Mouse (Mus musculus): Measurements from ENCODE around the gene Srarp. TPM values are rescaled to one million over a fixed set of nuclear protein-coding genes. Genes with fewer than 3 reads are reported as not detected.

Srarp gene
- polyA plus RNA-seq, 1 experiment from 2014 or later, result not detected

DNA sequence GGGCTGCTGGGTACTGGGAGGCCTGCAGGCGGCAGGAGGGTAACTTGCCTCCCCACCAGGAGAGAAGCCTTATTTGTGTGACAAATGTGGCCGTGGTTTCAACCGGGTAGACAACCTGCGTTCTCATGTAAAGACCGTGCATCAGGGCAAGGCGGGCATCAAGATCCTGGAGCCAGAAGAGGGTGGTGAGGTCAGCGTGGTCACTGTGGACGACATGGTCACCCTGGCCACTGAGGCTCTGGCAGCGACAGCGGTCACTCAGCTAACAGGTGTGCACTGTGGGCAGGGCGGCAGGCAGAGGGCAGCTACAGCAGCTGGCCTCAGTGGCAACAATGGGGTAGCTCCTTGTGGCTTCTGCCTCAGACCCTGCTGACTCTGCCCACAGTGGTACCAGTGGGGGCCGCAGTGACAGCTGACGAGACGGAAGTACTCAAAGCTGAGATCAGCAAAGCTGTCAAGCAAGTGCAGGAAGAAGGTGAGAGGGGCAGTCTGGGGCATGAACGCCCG, 30.4 kb upstream of the Srarp start:
- 89% methylated on average over 16 of the region's 16 CpGs for WGBS
- peaks cover 18% of the 10 kb centered on the region; the same call in 1 of the 2 replicates for H3K4me1 ChIP-seq

DNA sequence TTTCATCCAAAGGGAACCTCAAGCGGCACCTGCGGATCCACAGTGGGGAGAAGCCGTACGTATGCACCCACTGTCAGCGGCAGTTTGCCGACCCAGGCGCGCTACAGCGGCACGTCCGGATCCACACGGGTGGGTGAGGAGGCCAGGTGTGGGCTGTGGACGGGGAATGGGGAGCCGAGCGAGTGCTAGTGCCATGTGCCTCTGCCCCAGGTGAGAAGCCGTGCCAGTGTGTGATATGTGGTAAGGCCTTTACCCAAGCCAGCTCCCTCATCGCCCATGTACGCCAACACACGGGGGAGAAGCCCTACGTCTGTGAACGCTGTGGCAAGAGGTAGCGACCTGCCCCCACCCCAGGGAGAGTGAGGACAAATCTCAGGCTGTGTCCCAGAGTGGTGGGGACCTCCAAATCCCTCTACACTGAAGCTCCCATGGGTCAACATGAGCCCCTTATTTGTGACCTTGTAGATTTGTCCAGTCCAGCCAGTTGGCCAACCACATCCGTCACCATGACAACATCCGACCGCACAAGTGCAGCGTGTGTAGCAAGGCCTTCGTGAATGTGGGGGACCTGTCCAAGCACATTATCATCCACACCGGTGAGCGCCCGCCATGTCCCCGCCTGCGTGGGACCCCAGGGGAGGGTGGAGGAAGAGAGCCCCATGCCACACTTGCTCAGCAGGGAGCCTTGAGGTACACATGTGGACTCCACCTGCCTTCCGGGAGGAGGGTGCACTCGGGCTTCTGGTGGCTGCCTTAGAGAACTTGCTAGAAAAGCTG, 29.8 kb upstream of the Srarp start:
- Histone ChIP-seq H3K36me3 (peaks cover 91% of the 10 kb centered on the region), H3K9me3 (no peaks in the 10 kb centered on the region), H3K27me3 (ENCODE audit: insufficient read depth, poor library complexity, severe bottlenecking) (no peaks in the 10 kb centered on the region), H3K4me3 (no peak overlapping the region), H3K27ac (no peak overlapping the region), H3K4me1 (peaks cover 22% of the 10 kb centered on the region; the same call in 1 of the 2 replicates)
- 93% methylated on average over 34 of the region's 34 CpGs for WGBS
- DNase-seq (ENCODE audit: low spot score), result no peak

More for the DNA sequence above, 30.4 kb upstream of the Srarp start:
- H3K4me3 ChIP-seq, result no peak overlapping the region
- H3K36me3 ChIP-seq, result peaks cover 97% of the 10 kb centered on the region
- H3K9me3 ChIP-seq, result peaks cover 2% of the 10 kb centered on the region
- no peaks in the 10 kb centered on the region for H3K27me3 ChIP-seq (ENCODE audit: insufficient read depth, poor library complexity, severe bottlenecking)
- DNase-seq (ENCODE audit: low spot score), result no peak
- no peak overlapping the region for H3K27ac ChIP-seq

DNA sequence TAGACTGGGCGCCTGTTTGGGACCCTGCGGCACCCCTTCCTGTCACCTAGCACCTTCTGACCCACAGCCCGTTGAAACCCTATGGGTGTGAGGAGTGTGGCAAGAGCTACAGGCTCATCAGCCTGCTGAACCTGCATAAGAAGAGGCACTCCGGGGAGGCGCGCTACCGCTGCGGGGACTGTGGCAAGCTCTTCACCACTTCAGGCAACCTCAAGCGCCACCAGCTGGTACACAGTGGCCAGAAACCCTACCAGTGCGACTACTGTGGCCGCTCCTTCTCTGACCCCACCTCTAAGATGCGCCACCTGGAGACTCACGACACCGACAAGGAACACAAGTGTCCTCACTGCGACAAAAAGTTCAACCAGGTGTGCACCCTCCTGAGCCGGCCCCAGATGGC, 28.8 kb upstream of the Srarp start:
- Histone ChIP-seq H3K27ac (no peak overlapping the region), H3K36me3 (peaks cover 90% of the 10 kb centered on the region), H3K27me3 (ENCODE audit: insufficient read depth, poor library complexity, severe bottlenecking) (no peaks in the 10 kb centered on the region), H3K4me1 (peaks cover 22% of the 10 kb centered on the region; the same call in 1 of the 2 replicates), H3K9me3 (no peaks in the 10 kb centered on the region), H3K4me3 (no peak overlapping the region)
- no peak for DNase-seq (ENCODE audit: low spot score)
- WGBS, result 72% methylated on average over 16 of the region's 16 CpGs

DNA sequence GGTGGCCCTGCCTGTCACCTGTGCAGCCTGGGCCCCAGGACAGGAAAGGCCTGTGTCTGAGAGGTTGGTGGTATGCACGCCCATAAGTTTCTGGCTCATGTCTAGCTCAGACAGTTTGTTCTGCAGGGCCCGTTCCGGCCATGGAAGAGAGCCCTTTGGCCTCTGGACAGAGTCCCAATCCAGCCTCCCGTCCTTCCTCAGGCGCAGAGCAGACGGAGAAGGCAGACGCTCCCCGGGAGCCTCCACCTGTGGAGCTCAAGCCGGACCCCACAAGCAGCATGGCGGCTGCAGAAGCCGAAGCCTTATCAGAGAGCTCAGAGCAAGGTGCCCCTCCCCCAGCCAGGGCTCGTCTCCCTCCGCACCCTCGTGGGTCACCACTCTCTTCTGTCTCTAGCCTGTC, 27.6 kb upstream of the Srarp start:
- WGBS, result 68% methylated on average over 14 of the region's 14 CpGs
- peaks cover 78% of the 10 kb centered on the region for H3K36me3 ChIP-seq
- H3K4me3 ChIP-seq, result no peak overlapping the region
- no peaks in the 10 kb centered on the region for H3K9me3 ChIP-seq
- DNase-seq (ENCODE audit: low spot score), result no peak
- H3K4me1 ChIP-seq, result peaks cover 27% of the 10 kb centered on the region
- no peak overlapping the region for H3K27ac ChIP-seq
- no peaks in the 10 kb centered on the region for H3K27me3 ChIP-seq (ENCODE audit: insufficient read depth, poor library complexity, severe bottlenecking)

DNA sequence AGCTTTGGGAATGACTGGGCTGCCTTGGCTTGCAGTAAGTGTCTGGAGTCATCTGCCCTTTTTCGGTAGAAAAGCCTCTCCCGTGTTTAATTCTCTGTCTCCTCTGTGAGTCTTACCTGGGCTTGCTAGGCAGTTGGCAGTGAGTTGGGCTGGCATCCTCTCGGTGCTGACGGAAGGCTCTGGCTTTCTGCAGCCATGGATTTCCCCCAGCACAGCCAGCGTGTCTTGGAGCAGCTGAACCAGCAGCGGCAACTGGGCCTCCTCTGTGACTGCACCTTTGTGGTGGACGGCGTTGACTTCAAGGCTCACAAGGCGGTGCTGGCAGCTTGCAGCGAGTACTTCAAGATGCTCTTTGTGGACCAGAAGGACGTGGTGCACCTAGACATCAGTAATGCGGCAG, 25.7 kb upstream of the Srarp start:
- 92% methylated on average over 12 of the region's 12 CpGs for WGBS
- Histone ChIP-seq H3K9me3 (no peaks in the 10 kb centered on the region), H3K27ac (no peak overlapping the region), H3K27me3 (ENCODE audit: insufficient read depth, poor library complexity, severe bottlenecking) (no peaks in the 10 kb centered on the region), H3K4me3 (no peak overlapping the region), H3K36me3 (peaks cover 63% of the 10 kb centered on the region), H3K4me1 (peaks cover 36% of the 10 kb centered on the region)
- no peak for DNase-seq (ENCODE audit: low spot score)

DNA sequence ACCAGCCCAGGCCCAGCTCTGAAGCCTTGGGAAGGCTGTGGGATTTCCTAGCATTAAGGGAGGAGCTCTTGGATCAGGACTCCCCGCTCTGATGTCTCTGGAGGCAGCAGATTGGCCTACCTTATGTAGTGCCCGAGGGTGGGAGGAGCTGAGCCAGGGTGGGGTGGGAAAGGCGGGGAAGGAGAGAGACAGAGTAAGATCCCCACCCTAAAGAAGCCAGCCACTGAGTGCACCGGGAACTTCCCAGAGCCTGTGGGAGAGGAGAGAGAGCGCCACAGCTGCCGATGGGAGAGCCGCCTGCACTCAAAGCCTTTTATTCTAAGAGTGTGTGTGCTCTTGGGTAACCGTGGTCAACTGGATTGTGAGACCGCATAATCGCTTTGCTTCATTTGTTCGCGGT, 25.2 kb upstream of the Srarp start:
- Histone ChIP-seq H3K27me3 (ENCODE audit: insufficient read depth, poor library complexity, severe bottlenecking) (no peaks in the 10 kb centered on the region), H3K4me3 (no peak overlapping the region), H3K4me1 (peaks cover 36% of the 10 kb centered on the region), H3K9me3 (no peaks in the 10 kb centered on the region), H3K27ac (no peak overlapping the region; the same call in 1 of the 2 replicates), H3K36me3 (peaks cover 61% of the 10 kb centered on the region)
- DNase-seq (ENCODE audit: low spot score), result no peak
- 73% methylated on average over 12 of the region's 12 CpGs for WGBS

DNA sequence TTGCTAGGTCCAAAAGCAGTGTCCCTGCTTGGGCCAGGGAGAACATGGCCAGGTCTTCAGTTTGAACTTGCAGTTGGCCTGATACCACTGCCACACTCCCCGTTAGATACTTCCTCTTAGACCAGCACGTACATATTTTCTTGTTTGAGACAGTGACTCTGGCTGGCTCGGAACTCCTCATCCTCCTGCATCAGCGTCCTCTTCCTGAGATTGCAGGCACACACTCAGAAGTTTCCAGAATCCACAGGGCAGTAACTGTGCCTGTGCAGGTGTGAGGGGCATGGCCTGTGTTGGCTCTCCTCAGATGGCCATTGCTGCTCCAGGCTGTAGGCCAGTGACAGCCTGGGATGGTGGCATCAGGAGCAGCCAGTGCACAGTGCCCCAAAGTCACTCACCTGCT, 24.6 kb upstream of the Srarp start:
- Histone ChIP-seq H3K27me3 (ENCODE audit: insufficient read depth, poor library complexity, severe bottlenecking) (no peaks in the 10 kb centered on the region), H3K4me1 (peaks cover 40% of the 10 kb centered on the region), H3K27ac (no peak overlapping the region), H3K36me3 (peaks cover 54% of the 10 kb centered on the region), H3K4me3 (no peak overlapping the region), H3K9me3 (no peaks in the 10 kb centered on the region)
- no peak for DNase-seq (ENCODE audit: low spot score)
- 93% methylated on average over 4 of the region's 4 CpGs for WGBS

DNA sequence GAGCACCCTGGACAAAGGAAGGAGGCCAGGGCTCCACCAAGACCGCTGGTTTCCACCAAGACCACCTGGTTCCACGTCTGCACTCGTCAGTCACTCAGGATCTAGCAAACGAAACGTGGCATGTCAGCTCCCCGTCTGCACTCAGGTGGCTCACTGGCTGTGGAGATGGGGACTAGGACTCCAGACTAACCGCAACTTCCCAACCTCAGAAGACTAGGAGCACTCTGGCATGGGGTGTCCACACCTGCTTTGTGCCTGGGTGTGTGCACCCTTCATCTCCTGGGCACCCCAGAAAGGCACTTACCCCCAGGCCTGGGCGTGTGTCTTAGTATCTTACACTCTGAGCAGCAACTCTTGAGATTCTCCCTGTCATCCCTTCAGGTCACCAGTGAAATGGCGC, 23.9 kb upstream of the Srarp start:
- peaks cover 50% of the 10 kb centered on the region for H3K36me3 ChIP-seq
- peaks cover 42% of the 10 kb centered on the region for H3K4me1 ChIP-seq
- 90% methylated on average over 9 of the region's 9 CpGs for WGBS
- H3K9me3 ChIP-seq, result no peaks in the 10 kb centered on the region
- DNase-seq (ENCODE audit: low spot score), result no peak
- H3K27ac ChIP-seq, result no peak overlapping the region
- H3K27me3 ChIP-seq (ENCODE audit: insufficient read depth, poor library complexity, severe bottlenecking), result no peaks in the 10 kb centered on the region
- no peak overlapping the region for H3K4me3 ChIP-seq

DNA sequence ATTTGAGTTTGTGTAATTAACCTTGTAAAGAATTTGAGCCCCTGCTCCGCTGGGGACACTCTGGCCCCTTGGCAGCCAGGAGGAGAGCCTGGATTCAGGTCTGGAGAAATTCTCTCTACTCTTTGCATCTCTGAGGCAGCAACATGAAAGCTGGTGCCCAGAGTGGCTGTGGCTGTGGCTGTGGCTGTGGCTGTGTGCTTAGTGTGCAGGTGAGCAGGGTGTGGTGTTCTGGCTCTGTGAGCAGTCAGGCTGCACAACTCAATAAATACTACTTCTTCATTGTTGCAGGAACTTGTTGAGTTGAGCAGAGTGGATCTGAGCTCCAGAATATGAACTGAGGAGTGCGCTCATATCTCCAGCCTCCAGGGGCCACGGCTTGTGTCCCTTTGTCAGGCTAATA, 23.0 kb upstream of the Srarp start:
- 0 out of 2 replicates have a peak overlapping the region, but pooled peaks have one; percentile 17 for H3K27ac ChIP-seq
- no peak for DNase-seq (ENCODE audit: low spot score)
- peaks cover 43% of the 10 kb centered on the region for H3K36me3 ChIP-seq
- no peaks in the 10 kb centered on the region for H3K27me3 ChIP-seq (ENCODE audit: insufficient read depth, poor library complexity, severe bottlenecking)
- H3K4me1 ChIP-seq, result peaks cover 45% of the 10 kb centered on the region
- no peaks in the 10 kb centered on the region for H3K9me3 ChIP-seq
- 82% methylated on average over 3 of the region's 3 CpGs for WGBS
- H3K4me3 ChIP-seq, result no peak overlapping the region

DNA sequence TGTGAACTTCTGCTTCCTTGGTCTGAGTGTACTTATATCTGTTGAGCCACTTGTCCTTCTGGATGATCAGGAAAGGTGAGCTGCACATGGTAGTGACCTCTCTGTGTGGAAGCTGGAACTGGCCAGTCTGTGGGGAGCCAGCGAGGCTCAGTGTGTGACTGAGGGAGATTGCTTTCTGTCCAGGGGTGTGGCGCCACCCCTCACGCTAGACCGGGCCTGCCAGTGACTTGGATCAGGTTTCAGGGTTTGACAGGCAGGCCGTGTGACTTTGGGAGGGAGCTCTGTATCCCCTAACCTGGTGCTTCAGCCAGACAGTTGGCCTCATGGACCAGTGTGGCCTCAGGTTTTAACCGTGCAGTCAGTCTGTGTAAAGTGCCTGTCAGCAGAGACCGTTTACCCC, 22.3 kb upstream of the Srarp start:
- 11% methylated on average over 7 of the region's 7 CpGs for WGBS
- Histone ChIP-seq H3K4me3 (no peak overlapping the region), H3K27ac (peak overlapping the region; percentile 53), H3K27me3 (ENCODE audit: insufficient read depth, poor library complexity, severe bottlenecking) (no peaks in the 10 kb centered on the region), H3K36me3 (peaks cover 43% of the 10 kb centered on the region), H3K9me3 (no peaks in the 10 kb centered on the region), H3K4me1 (peaks cover 39% of the 10 kb centered on the region)
- DNase-seq (ENCODE audit: low spot score), result no peak

DNA sequence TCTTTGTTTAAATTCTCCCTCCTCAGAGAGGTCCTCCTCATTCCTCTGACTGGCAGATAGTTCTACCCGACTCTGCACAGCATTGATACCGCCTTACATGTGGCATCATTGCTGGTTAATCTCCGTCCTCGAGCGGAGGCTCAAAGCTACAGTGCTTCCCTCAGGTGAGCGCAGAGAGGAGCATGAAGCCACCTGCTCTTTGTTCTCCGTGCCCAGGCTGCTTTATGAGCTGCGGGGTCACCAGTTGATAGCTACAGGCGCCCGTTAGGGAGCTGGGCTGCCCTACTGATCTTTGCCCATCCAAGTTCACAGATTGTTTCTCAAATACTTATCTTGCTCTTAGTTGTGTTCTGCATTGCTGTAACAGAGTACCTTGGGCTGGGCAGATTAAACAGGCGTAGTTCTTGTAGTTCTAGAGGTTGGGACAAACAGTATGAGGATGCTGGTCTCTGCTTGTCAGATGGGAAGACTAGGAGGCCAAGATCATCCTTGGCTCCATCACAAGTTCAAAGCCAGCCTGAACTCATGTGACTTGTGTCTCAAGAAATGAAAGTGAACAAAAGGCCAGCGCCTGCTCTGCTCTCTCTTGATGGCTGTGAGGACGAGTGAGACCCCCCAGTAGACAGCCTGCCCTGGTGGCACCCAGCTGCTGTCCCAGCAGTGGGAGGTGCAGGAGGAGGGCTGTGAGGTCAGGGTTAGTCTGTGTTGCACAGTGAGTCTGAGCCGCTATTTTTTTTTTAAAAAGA, 20.5 kb upstream of the Srarp start:
- Histone ChIP-seq H3K4me1 (peaks cover 29% of the 10 kb centered on the region), H3K9me3 (no peaks in the 10 kb centered on the region), H3K27me3 (ENCODE audit: insufficient read depth, poor library complexity, severe bottlenecking) (no peaks in the 10 kb centered on the region), H3K36me3 (peaks cover 43% of the 10 kb centered on the region), H3K4me3 (no peak overlapping the region), H3K27ac (no peak overlapping the region)
- DNase-seq (ENCODE audit: low spot score), result no peak
- WGBS, result 94% methylated on average over 14 of the region's 14 CpGs

DNA sequence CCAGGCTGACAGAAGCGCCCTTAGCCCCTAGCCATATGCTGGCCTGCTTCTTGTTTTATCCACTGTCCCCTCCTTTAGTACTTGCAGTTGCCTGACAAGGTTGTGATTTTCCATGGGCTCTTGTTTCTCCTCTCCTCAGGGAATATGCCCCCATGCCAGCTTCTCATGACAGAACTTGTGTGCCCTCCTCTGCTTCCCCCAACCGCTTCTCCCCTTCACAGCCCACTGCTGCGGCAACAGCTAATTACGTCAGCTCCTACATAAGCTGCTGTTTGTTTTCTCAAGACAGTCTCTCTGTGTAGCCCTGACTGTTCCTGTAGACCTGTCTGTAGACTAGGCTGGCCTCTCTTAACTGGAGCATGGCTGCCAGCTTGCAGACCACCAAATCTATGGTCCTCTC, 19.6 kb upstream of the Srarp start:
- no peaks in the 10 kb centered on the region for H3K27me3 ChIP-seq (ENCODE audit: insufficient read depth, poor library complexity, severe bottlenecking)
- H3K4me3 ChIP-seq, result no peak overlapping the region
- peaks cover 49% of the 10 kb centered on the region for H3K36me3 ChIP-seq
- no peaks in the 10 kb centered on the region for H3K9me3 ChIP-seq
- WGBS, result 84% methylated on average over 4 of the region's 4 CpGs
- H3K4me1 ChIP-seq, result peaks cover 26% of the 10 kb centered on the region
- no peak overlapping the region for H3K27ac ChIP-seq
- no peak for DNase-seq (ENCODE audit: low spot score)
